Mouse (Mus musculus): ENCODE results near the gene Atp1a2.
"Not testable (repeated sequence)": the region's sequence is repeated elsewhere in the genome, so short reads cannot be mapped to it uniquely, and the experiment has no call there.

Atp1a2 gene

GRCm38 (mm10) chr1:172271765-172272164, 26.1 kb downstream of the Atp1a2 start:
- DNase-seq (ENCODE audit: low spot score) = no peak

GRCm38 (mm10) chr1:172271208-172271607, 26.7 kb downstream of the Atp1a2 start:
- DNase-seq (ENCODE audit: low spot score) = no peak

GRCm38 (mm10) chr1:172261477-172262078, 36.3 kb downstream of the Atp1a2 start, which contains the start of gene Igsf8:
Gene Igsf8, plus strand, starts transcription at chr1:172261641.
- no peak for DNase-seq (ENCODE audit: low spot score)

- no peak for DNase-seq (ENCODE audit: low spot score)
Measured at GRCm38 (mm10) chr1:172258314-172258713, 39.5 kb downstream of the Atp1a2 start, which contains the start of gene Atp1a4. Gene Atp1a4, minus strand, starts transcription at chr1:172258414.

GRCm38 (mm10) chr1:172247679-172248078, 50.2 kb downstream of the Atp1a2 start:
- DNase-seq (ENCODE audit: low spot score) = no peak

- no peak for DNase-seq (ENCODE audit: low spot score)
Measured at GRCm38 (mm10) chr1:172247216-172247615, 50.6 kb downstream of the Atp1a2 start.

- not testable (repeated sequence) for DNase-seq (ENCODE audit: low spot score)
Measured at GRCm38 (mm10) chr1:172244645-172245044, 53.2 kb downstream of the Atp1a2 start.

GRCm38 (mm10) chr1:172243547-172244205, 54.2 kb downstream of the Atp1a2 start:
- no peak for DNase-seq (ENCODE audit: low spot score)

GRCm38 (mm10) chr1:172242401-172242800, 55.5 kb downstream of the Atp1a2 start:
- no peak for DNase-seq (ENCODE audit: low spot score)

- no peak for DNase-seq (ENCODE audit: low spot score)
Measured at GRCm38 (mm10) chr1:172240945-172241708, 56.7 kb downstream of the Atp1a2 start.

GRCm38 (mm10) chr1:172229215-172229614, 68.6 kb downstream of the Atp1a2 start:
- DNase-seq (ENCODE audit: low spot score) = no peak

- no peak for DNase-seq (ENCODE audit: low spot score)
Measured at GRCm38 (mm10) chr1:172228209-172228608, 69.7 kb downstream of the Atp1a2 start.
